Mouse (Mus musculus) lung, postnatal 0 days (tissue): ENCODE measurements at regions not wholly inside any gene's neighbourhood (a gene's known extent, or its start where the extent isn't known, plus 50 kb on each side); places are given as distances from the start of the nearest gene placed in this dataset.

ENCODE experiments used
- CTCF ChIP-seq: IDR thresholded peaks from 2 replicates; pipeline ENCODE4 v1.5.1; 2016; ENCODE audit warnings: antibody characterized with exemption, mild to moderate bottlenecking
- EP300 ChIP-seq: IDR thresholded peaks from 2 replicates; pipeline ENCODE4 v1.6.1; 2016; ENCODE audit warnings: antibody characterized with exemption, mild to moderate bottlenecking, control low read depth

- TF ChIP-seq CTCF: no peak
- TF ChIP-seq EP300: no peak
Measured at GRCm38 (mm10) chr17:75907085-75907484, 355.3 kb upstream of the Fam98a start.
